Mouse (Mus musculus): ENCODE measurements around the gene Pigf.

DNA sequence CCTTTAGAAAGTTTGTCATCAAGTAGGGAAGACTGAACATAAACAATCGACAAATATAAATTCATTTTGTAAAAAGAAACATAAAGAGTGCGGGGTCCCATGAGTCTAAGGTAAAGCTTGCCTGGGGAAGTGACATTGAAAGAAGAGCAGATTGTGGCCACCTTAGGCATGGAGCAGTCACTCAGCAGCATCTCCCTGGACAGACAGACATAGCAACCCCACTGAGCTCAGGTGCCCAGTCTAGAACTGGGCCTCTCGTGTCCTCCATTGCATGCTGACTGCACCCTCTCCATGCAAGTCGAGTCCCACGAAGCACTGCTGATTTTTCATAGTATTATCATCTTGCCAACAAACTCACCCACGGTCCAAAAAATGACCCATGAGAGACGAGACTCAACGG, 19.6 kb upstream of the Pigf start:
- no peak for TF ChIP-seq POLR2A (IDR thresholded peaks at IDR 0.05; ENCODE audit: low read depth, low read length)
- TF ChIP-seq CTCF (IDR thresholded peaks at IDR 0.05; ENCODE audit: extremely low read depth, insufficient read length, insufficient replicate concordance, low read depth, low read length): no peak

Data from small intestine, adult 2 months (tissue).